ENCODE assay signal across 33 mouse cellular contexts in the genomic region with DNA sequence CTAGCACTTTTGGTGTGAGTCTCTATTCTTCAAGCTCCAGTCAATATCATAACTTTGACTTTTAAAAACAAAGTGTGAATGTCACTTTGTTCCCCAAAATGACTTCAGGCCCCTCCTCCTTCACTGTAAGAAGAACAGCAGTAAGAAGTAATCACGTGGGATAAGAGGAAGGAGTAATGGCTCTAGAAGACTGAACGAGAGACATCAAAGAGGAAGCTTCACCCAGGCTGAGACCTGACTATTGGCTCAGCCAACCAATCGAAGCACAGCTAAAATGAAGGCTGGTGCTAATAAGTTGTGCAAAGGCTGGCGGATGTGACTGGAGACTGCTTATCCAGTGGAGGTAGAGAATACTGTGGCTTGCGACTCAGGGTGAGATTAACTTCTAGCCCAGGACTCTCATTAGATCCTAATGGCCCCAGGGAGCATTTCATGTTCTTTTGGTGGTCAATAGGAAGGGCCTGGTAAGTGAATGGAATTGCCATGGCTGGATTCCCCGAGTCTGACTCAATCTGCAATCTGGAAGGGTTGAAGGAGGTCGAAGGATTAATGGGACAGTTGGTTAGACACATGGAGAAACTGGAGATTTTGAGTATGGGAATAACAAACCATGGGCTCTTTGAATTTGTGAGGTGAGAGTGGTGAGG.
DNase-seq lines count a peak whose midpoint lies in the region; ATAC-seq and TF ChIP-seq lines count a peak whose summit lies in the region.
"Had no signal": no experiment of that assay in that cellular context is flagged by ENCODE, and none has a peak within 500 bp of the region (broad histone marks: within the 10 kb centered on the region; RNA-seq: fewer than 3 reads in every experiment).

No protein-coding gene starts in this region.

- no peaks in the 10 kb centered on the region for H3K36me3 ChIP-seq in forebrain, postnatal 0 days (ENCODE audit: insufficient read depth)
- H3K36me3 ChIP-seq: embryonic facial prominence, embryonic 12.5 days; forebrain, embryonic 15.5 days; heart, embryonic 12.5 days; intestine, embryonic 15.5 days; liver, embryonic 13.5 days; midbrain, embryonic 10.5 days; neural tube, embryonic 13.5 days; stomach, embryonic 15.5 days had no signal

- no peak overlapping the region for H3K4me3 ChIP-seq in forebrain, postnatal 0 days (ENCODE audit: low read depth, low read length)
- H3K4me3 ChIP-seq: embryonic facial prominence, embryonic 12.5 days; forebrain, embryonic 15.5 days; heart, embryonic 12.5 days; intestine, embryonic 15.5 days; liver, embryonic 13.5 days; midbrain, embryonic 10.5 days; neural tube, embryonic 13.5 days; stomach, embryonic 15.5 days had no signal

- peak; percentile 82 for DNase-seq in heart, adult 11 months
- no peak for DNase-seq in heart, adult 9 months (ENCODE audit: low spot score in 2 of 2)
- DNase-seq in NIH3T3 (ENCODE audit: low read depth), result peak; percentile 62
- no peak for DNase-seq in forebrain, postnatal 0 days
- DNase-seq in cerebellum, adult 8-10 months, result no peak
- DNase-seq in thymus, postnatal 4 days, result no peak
- DNase-seq: adrenal gland, adult 8-10 months; cerebellum, adult 9-10 months; cerebellum, postnatal 36 days; embryo, embryonic 11 days; gastrocnemius, postnatal 14 days; heart, adult 18-20 months; kidney, adult 2 months; kidney, postnatal 4 days; layer of hippocampus, postnatal 36 days; left cerebral cortex, postnatal 4 days; liver, embryonic 13.5 days; lung, adult 18-20 months; retina, postnatal 1 day; right cerebral cortex, postnatal 14 days had no signal

- H3K9me3 ChIP-seq in forebrain, postnatal 0 days (ENCODE audit: low read length), result no peaks in the 10 kb centered on the region
- H3K9me3 ChIP-seq: embryonic facial prominence, embryonic 12.5 days; forebrain, embryonic 15.5 days; heart, embryonic 12.5 days; intestine, embryonic 15.5 days; liver, embryonic 13.5 days; midbrain, embryonic 10.5 days; neural tube, embryonic 13.5 days; stomach, embryonic 15.5 days had no signal

- H3K27ac ChIP-seq in forebrain, postnatal 0 days (ENCODE audit: low read depth, low read length), result no peak overlapping the region
- H3K27ac ChIP-seq: embryonic facial prominence, embryonic 12.5 days; forebrain, embryonic 15.5 days; intestine, embryonic 15.5 days; kidney, postnatal 0 days; liver, embryonic 13.5 days; macrophage; midbrain, embryonic 10.5 days; neural tube, embryonic 13.5 days had no signal

- no peak overlapping the region for H3K4me2 ChIP-seq in forebrain, postnatal 0 days (ENCODE audit: low read depth)
- H3K4me2 ChIP-seq: embryonic facial prominence, embryonic 12.5 days; forebrain, embryonic 15.5 days; heart, embryonic 12.5 days; intestine, embryonic 15.5 days; liver, embryonic 13.5 days; neural tube, embryonic 13.5 days; stomach, embryonic 15.5 days had no signal

- no peak overlapping the region for H3K9ac ChIP-seq in forebrain, postnatal 0 days
- H3K9ac ChIP-seq: embryonic facial prominence, embryonic 12.5 days; forebrain, embryonic 15.5 days; heart, embryonic 12.5 days; intestine, embryonic 15.5 days; liver, embryonic 13.5 days; neural tube, embryonic 13.5 days; stomach, embryonic 15.5 days had no signal

- no peaks in the 10 kb centered on the region for H3K4me1 ChIP-seq in forebrain, postnatal 0 days (ENCODE audit: insufficient read depth)
- H3K4me1 ChIP-seq: embryonic facial prominence, embryonic 12.5 days had no signal

- H3K27me3 ChIP-seq in forebrain, postnatal 0 days (ENCODE audit: insufficient read depth, low read length), result no peaks in the 10 kb centered on the region
- H3K27me3 ChIP-seq: embryonic facial prominence, embryonic 12.5 days; forebrain, embryonic 15.5 days; heart, embryonic 12.5 days; intestine, embryonic 15.5 days; liver, embryonic 13.5 days; neural tube, embryonic 13.5 days; stomach, embryonic 15.5 days had no signal

- ATAC-seq in granulocyte monocyte progenitor cell, adult 5-6 weeks (replicated peaks; ENCODE audit: poor library complexity, severe bottlenecking), result peak; percentile 98
- peak; percentile 32 for ATAC-seq in monocyte, adult 5-6 weeks (replicated peaks; ENCODE audit: insufficient number of reproducible peaks, low FRiP score, low TSS enrichment, poor library complexity, severe bottlenecking)
- no peak for ATAC-seq in forebrain, postnatal 0 days
- ATAC-seq: forebrain, embryonic 15.5 days; hindbrain, embryonic 16.5 days; intestine, embryonic 15.5 days; lung, postnatal 0 days had no signal

- 81% methylated on average over 7 of the region's 7 CpGs for WGBS in forebrain, postnatal 0 days

- no peak for TF ChIP-seq CTCF in forebrain, postnatal 0 days (IDR thresholded peaks at IDR 0.05; ENCODE audit: low read depth)

Comparison
In these comparisons a context has a peak if more than half of its experiments do, and no peak if none do; other contexts are left out.
1. DNase-seq: peak in heart, adult 11 months (single experiment) and NIH3T3 (single experiment); none in heart, adult 9 months (0 of 2), forebrain, postnatal 0 days (single experiment), cerebellum, adult 8-10 months (single experiment) and thymus, postnatal 4 days (single experiment).